Mouse (Mus musculus): Measurements from ENCODE around the gene Usb1.
"Not testable (repeated sequence)": the region's sequence is repeated elsewhere in the genome, so short reads cannot be mapped to it uniquely, and the experiment has no call there.

GRCm38 (mm10) chr8:95378928-95379327 is 46.8 kb downstream of the Usb1 start:
- not testable (repeated sequence) for TF ChIP-seq CTCF (IDR thresholded peaks at IDR 0.05; ENCODE audit: borderline replicate concordance, insufficient read depth, low read length); POLR2A (IDR thresholded peaks at IDR 0.05; ENCODE audit: low read depth, low read length)

All from embryonic fibroblast, embryonic 13.5 days (primary cell).